Mouse (Mus musculus) midbrain, embryonic 15.5 days (tissue): ENCODE data around the gene Klhl29. TPM values are rescaled to one million over a fixed set of nuclear protein-coding genes. Genes with fewer than 3 reads are reported as not detected.

Source experiments
- ATAC-seq: fragments of 200-750 bp; cut with Nextera tagmentation; replicated peaks from 2 replicates; pipeline ENCODE4 v1.8.0; 2017; ENCODE audit warnings: moderate TSS enrichment
- H3K27ac ChIP-seq: fragments of 300-500 bp; sonication (generic); 2 replicates; pipeline ENCODE4 v1.5.1; 2015; ENCODE audit warnings: mild to moderate bottlenecking, inconsistent platforms
- H3K27me3 ChIP-seq: fragments of 300-500 bp; sonication (generic); replicated peaks from 2 replicates; pipeline ENCODE4 v1.6.1; 2015; ENCODE audit warnings: inconsistent platforms
- H3K36me3 ChIP-seq: fragments of 300-500 bp; sonication (generic); replicated peaks from 2 replicates; pipeline ENCODE4 v1.6.1; 2015; ENCODE audit warnings: inconsistent platforms
- H3K4me1 ChIP-seq: fragments of 300-500 bp; sonication (generic); 2 replicates; pipeline ENCODE4 v1.6.1; 2015; ENCODE audit warnings: inconsistent platforms
- H3K4me2 ChIP-seq: fragments of 300-500 bp; sonication (generic); 2 replicates; pipeline ENCODE4 v1.6.1; 2015; ENCODE audit warnings: inconsistent platforms, mild to moderate bottlenecking, moderate library complexity
- H3K4me3 ChIP-seq: fragments of 300-500 bp; sonication (generic); 2 replicates; pipeline ENCODE4 v1.5.1; 2015; ENCODE audit warnings: mild to moderate bottlenecking, inconsistent platforms
- H3K9ac ChIP-seq: fragments of 300-500 bp; sonication (generic); 2 replicates; pipeline ENCODE4 v1.6.1; 2015; ENCODE audit warnings: mild to moderate bottlenecking, inconsistent platforms
- H3K9me3 ChIP-seq: fragments of 300-500 bp; sonication (generic); 2 replicates; pipeline ENCODE4 v1.6.1; 2016; ENCODE audit warnings: inconsistent platforms
- WGBS: fragments of 180-500 bp; shearing (Covaris S2); methylation state at CpG from one replicate; pipeline ENCODE4 v1.1.7; 2015; ENCODE audit warnings: mixed read lengths; 5-methylcytosine and 5-hydroxymethylcytosine counted together
- polyA plus RNA-seq: library from polyadenylated mRNA; unstranded; fragments of >200 nt; fragmentation: Nextera tagmentation; extraction: Ambion mirVana; gene quantifications from 2 replicates; pipeline ENCODE4 v1.2.1, GENCODE M21; 2015

The Klhl29 gene
- polyA plus RNA-seq, 1 experiment from 2014 or later = 5.2 TPM

GRCm38 (mm10) chr12:5223595-5223994, 151.9 kb downstream of the Klhl29 start:
- WGBS = 54% methylated on average over 1 of the region's 1 CpGs
- H3K4me3 ChIP-seq = no peak overlapping the region
- no peak overlapping the region for H3K27ac ChIP-seq
- no peaks in the 10 kb centered on the region for H3K36me3 ChIP-seq
- no peak for ATAC-seq
- no peak overlapping the region for H3K9ac ChIP-seq
- no peaks in the 10 kb centered on the region for H3K27me3 ChIP-seq
- no peaks in the 10 kb centered on the region for H3K9me3 ChIP-seq
- peaks cover 34% of the 10 kb centered on the region for H3K4me1 ChIP-seq
- H3K4me2 ChIP-seq = no peak overlapping the region

GRCm38 (mm10) chr12:5222439-5223202, 152.9 kb downstream of the Klhl29 start:
- 90% methylated on average over 8 of the region's 8 CpGs for WGBS
- no peak for ATAC-seq

GRCm38 (mm10) chr12:5219913-5220575, 155.4 kb downstream of the Klhl29 start:
- Histone ChIP-seq H3K4me3 (no peak overlapping the region), H3K9me3 (no peaks in the 10 kb centered on the region), H3K9ac (no peak overlapping the region), H3K36me3 (no peaks in the 10 kb centered on the region), H3K4me2 (no peak overlapping the region), H3K4me1 (peaks cover 41% of the 10 kb centered on the region), H3K27ac (peak overlapping the region; percentile 18; the same call in 1 of the 2 replicates), H3K27me3 (no peaks in the 10 kb centered on the region)
- WGBS = 63% methylated on average over 14 of the region's 14 CpGs
- ATAC-seq = no peak

More at GRCm38 (mm10) chr12:5222439-5223202, 152.9 kb downstream of the Klhl29 start:
- Histone ChIP-seq H3K27me3 (no peaks in the 10 kb centered on the region), H3K4me2 (no peak overlapping the region), H3K4me1 (peaks cover 32% of the 10 kb centered on the region), H3K36me3 (no peaks in the 10 kb centered on the region), H3K27ac (no peak overlapping the region), H3K4me3 (no peak overlapping the region), H3K9ac (no peak overlapping the region), H3K9me3 (no peaks in the 10 kb centered on the region)

GRCm38 (mm10) chr12:5215836-5216747, 159.4 kb downstream of the Klhl29 start:
- ATAC-seq = peak; percentile 73
- Histone ChIP-seq H3K27me3 (no peaks in the 10 kb centered on the region), H3K4me1 (peaks cover 62% of the 10 kb centered on the region), H3K9me3 (no peaks in the 10 kb centered on the region), H3K36me3 (no peaks in the 10 kb centered on the region), H3K4me2 (no peak overlapping the region), H3K9ac (no peak overlapping the region), H3K4me3 (no peak overlapping the region), H3K27ac (peak overlapping the region; percentile 70)
- 13% methylated on average over 15 of the region's 15 CpGs for WGBS

- no peaks in the 10 kb centered on the region for H3K9me3 ChIP-seq
- H3K36me3 ChIP-seq = no peaks in the 10 kb centered on the region
- H3K9ac ChIP-seq = no peak overlapping the region
- peaks cover 56% of the 10 kb centered on the region for H3K4me1 ChIP-seq
- peak overlapping the region; percentile 6; the same call in 1 of the 2 replicates for H3K27ac ChIP-seq
- H3K27me3 ChIP-seq = no peaks in the 10 kb centered on the region
- no peak overlapping the region for H3K4me3 ChIP-seq
- 81% methylated on average over 9 of the region's 9 CpGs for WGBS
- no peak overlapping the region for H3K4me2 ChIP-seq
- no peak for ATAC-seq
Measured at GRCm38 (mm10) chr12:5214266-5214665, 161.2 kb downstream of the Klhl29 start.

GRCm38 (mm10) chr12:5213339-5214104, 162.0 kb downstream of the Klhl29 start:
- 27% methylated on average over 13 of the region's 13 CpGs for WGBS
- no peaks in the 10 kb centered on the region for H3K9me3 ChIP-seq
- peak overlapping the region; percentile 6 for H3K27ac ChIP-seq
- peaks cover 60% of the 10 kb centered on the region for H3K4me1 ChIP-seq
- no peak overlapping the region for H3K4me3 ChIP-seq
- no peaks in the 10 kb centered on the region for H3K36me3 ChIP-seq
- no peaks in the 10 kb centered on the region for H3K27me3 ChIP-seq
- no peak overlapping the region for H3K4me2 ChIP-seq
- no peak overlapping the region for H3K9ac ChIP-seq
- ATAC-seq = no peak; the same call in 1 of the 2 replicates

- Histone ChIP-seq H3K27me3 (no peaks in the 10 kb centered on the region), H3K36me3 (no peaks in the 10 kb centered on the region), H3K4me2 (no peak overlapping the region), H3K4me3 (no peak overlapping the region), H3K27ac (no peak overlapping the region), H3K9ac (no peak overlapping the region), H3K9me3 (no peaks in the 10 kb centered on the region), H3K4me1 (peaks cover 64% of the 10 kb centered on the region)
- WGBS = 81% methylated on average over 9 of the region's 9 CpGs
- ATAC-seq = no peak
Measured at GRCm38 (mm10) chr12:5211884-5212283, 163.6 kb downstream of the Klhl29 start.

- Histone ChIP-seq H3K9ac (no peak overlapping the region), H3K27me3 (no peaks in the 10 kb centered on the region), H3K4me1 (peaks cover 53% of the 10 kb centered on the region), H3K4me2 (no peak overlapping the region), H3K27ac (peak overlapping the region; percentile 39; the same call in 1 of the 2 replicates), H3K4me3 (no peak overlapping the region), H3K36me3 (no peaks in the 10 kb centered on the region), H3K9me3 (no peaks in the 10 kb centered on the region)
- 24% methylated on average over 9 of the region's 9 CpGs for WGBS
- peak; percentile 11 for ATAC-seq
Measured at GRCm38 (mm10) chr12:5210786-5211185, 164.7 kb downstream of the Klhl29 start.

- Histone ChIP-seq H3K9ac (no peak overlapping the region), H3K36me3 (no peaks in the 10 kb centered on the region), H3K4me1 (peaks cover 28% of the 10 kb centered on the region), H3K27ac (peak overlapping the region; percentile 67), H3K4me2 (no peak overlapping the region), H3K4me3 (no peak overlapping the region), H3K27me3 (no peaks in the 10 kb centered on the region), H3K9me3 (no peaks in the 10 kb centered on the region)
- WGBS = 54% methylated on average over 17 of the region's 17 CpGs
- ATAC-seq = peak; percentile 41; the same call in 1 of the 2 replicates
Measured at GRCm38 (mm10) chr12:5207941-5208905, 167.3 kb downstream of the Klhl29 start.

GRCm38 (mm10) chr12:5207172-5207571, 168.3 kb downstream of the Klhl29 start:
- H3K4me2 ChIP-seq = no peak overlapping the region
- H3K9ac ChIP-seq = no peak overlapping the region
- no peaks in the 10 kb centered on the region for H3K27me3 ChIP-seq
- no peaks in the 10 kb centered on the region for H3K36me3 ChIP-seq
- H3K27ac ChIP-seq = no peak overlapping the region
- no peak for ATAC-seq
- no peaks in the 10 kb centered on the region for H3K9me3 ChIP-seq
- H3K4me1 ChIP-seq = peaks cover 22% of the 10 kb centered on the region
- no peak overlapping the region for H3K4me3 ChIP-seq
- 83% methylated on average over 4 of the region's 4 CpGs for WGBS
